Mouse (Mus musculus): ENCODE measurements around the gene Etfdh. TPM values are rescaled to one million over a fixed set of nuclear protein-coding genes. Genes with fewer than 3 reads are reported as not detected.

Etfdh gene
- polyA plus RNA-seq, 1 experiment, result 28.4 TPM

DNA sequence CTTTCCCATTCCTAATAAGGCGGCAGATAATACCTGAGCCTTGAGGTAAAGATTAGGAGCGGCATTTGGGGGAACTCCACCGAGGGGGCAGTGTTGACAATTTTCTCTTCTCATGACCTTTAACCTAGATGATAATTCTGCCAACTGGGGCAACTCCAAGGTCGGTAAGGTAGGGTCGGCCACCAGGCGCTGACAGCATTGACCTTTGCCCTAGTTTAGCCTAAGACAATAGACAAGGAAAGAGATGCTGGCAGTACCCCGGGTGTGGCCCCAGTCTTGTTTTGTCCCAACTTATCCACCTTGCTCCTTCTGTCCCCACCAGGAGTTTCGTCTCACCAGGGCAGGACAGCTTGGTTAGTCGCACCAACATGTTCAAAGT lies 1.1 kb downstream of the Etfdh start:
- TF ChIP-seq POLR2A (IDR thresholded peaks at IDR 0.05; ENCODE audit: borderline replicate concordance, low read depth, low read length), result no peak
- no peak for TF ChIP-seq CTCF (IDR thresholded peaks at IDR 0.05; ENCODE audit: low read depth, low read length)
- peak overlapping the region; percentile 85 for H3K4me3 ChIP-seq (ENCODE audit: insufficient read depth, low read length)
- peak overlapping the region; percentile 37 for H3K27ac ChIP-seq (ENCODE audit: insufficient read depth, low read depth, low read length)
- H3K4me1 ChIP-seq (ENCODE audit: control insufficient read depth, insufficient read depth, low read length), result peaks cover 4% of the 10 kb centered on the region; the same call in 1 of the 2 replicates

DNA sequence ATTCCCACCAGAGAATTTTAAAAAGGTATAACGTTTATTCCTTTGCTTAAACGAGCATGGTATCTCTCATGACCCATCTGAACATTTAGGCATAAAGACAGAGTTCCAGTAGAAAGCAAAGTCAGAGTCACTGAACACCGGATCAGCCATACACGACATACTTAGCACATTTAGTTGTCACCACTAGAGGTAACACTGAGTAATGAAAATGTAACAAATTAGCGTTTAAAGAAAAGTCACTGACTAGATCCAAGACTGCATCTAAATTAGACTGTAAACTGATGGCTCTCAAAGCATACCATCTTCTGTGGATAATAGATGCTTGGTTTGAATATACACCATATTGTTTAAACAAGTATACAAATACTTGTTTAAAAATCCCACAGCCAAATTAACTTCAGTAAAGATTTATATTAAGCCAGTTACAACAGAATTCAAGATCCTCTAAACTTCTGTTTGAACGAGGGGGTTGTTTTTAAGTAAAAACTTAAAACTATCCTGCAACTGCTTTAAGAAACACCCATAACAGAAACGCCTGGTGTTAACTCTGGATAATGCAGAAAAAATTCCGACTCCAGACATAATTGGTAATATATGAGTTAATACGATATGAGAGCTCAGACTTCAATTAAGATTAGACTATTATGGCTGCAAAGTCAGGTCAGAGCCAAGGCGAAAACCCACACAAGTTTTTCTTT lies 1.7 kb downstream of the Etfdh start:
- H3K4me1 ChIP-seq (ENCODE audit: control insufficient read depth, insufficient read depth, low read length), result peaks cover 4% of the 10 kb centered on the region; the same call in 1 of the 2 replicates
- peak overlapping the region; percentile 85 for H3K4me3 ChIP-seq (ENCODE audit: insufficient read depth, low read length)
- TF ChIP-seq POLR2A (IDR thresholded peaks at IDR 0.05; ENCODE audit: borderline replicate concordance, low read depth, low read length), result no peak
- no peak for TF ChIP-seq CTCF (IDR thresholded peaks at IDR 0.05; ENCODE audit: low read depth, low read length)
- H3K27ac ChIP-seq (ENCODE audit: insufficient read depth, low read depth, low read length), result peak overlapping the region; percentile 37; the same call in 1 of the 2 replicates

DNA sequence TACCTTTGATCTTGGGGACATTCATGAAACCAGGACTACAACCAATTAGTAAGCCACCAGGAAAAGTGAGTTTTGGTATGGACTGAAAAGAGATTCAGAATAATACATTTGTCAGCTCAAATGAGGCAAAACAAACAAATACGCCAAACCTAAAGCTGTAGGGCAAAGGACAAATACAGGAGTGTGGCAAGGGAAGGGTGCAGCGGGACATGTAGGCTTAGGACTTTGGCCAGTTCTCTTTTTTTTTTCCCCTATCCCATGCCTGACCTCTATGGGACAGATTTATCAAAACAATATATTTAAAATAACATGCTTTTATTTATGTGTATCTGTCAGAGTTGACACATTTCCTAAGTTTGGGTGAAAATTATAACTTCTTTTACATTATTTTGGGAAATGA lies 19.4 kb downstream of the Etfdh start:
- Histone ChIP-seq H3K27ac (ENCODE audit: insufficient read depth, low read depth, low read length) (no peak overlapping the region), H3K4me3 (ENCODE audit: insufficient read depth, low read length) (no peak overlapping the region), H3K4me1 (ENCODE audit: control insufficient read depth, insufficient read depth, low read length) (no peaks in the 10 kb centered on the region)
- TF ChIP-seq CTCF (IDR thresholded peaks at IDR 0.05; ENCODE audit: low read depth, low read length), result no peak

DNA sequence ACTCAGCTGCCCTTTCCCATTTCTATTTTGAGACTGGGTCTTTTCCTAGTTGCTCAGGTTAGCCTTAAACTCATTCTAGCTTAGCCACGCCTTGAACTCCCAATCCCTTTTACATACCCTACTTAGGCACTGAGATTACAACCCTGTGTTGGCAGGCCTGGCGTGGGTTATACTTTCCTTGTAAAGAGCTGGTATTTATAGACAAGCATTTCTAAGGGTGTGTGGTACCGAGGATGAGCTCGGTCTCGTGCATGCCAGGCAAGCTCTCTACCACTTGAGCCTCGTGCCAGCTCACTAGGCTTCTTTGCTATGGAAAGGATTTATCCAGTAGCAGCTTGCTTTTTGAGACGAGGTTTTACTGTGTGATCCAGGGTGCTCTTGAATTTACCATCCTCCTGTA lies 33.8 kb downstream of the Etfdh start:
- H3K4me3 ChIP-seq (ENCODE audit: insufficient read depth, low read length), result no peak overlapping the region
- H3K27ac ChIP-seq (ENCODE audit: insufficient read depth, low read depth, low read length), result no peak overlapping the region
- TF ChIP-seq CTCF (IDR thresholded peaks at IDR 0.05; ENCODE audit: low read depth, low read length) (no peak), POLR2A (IDR thresholded peaks at IDR 0.05; ENCODE audit: borderline replicate concordance, low read depth, low read length) (no peak)
- peaks cover 3% of the 10 kb centered on the region for H3K4me1 ChIP-seq (ENCODE audit: control insufficient read depth, insufficient read depth, low read length)

DNA sequence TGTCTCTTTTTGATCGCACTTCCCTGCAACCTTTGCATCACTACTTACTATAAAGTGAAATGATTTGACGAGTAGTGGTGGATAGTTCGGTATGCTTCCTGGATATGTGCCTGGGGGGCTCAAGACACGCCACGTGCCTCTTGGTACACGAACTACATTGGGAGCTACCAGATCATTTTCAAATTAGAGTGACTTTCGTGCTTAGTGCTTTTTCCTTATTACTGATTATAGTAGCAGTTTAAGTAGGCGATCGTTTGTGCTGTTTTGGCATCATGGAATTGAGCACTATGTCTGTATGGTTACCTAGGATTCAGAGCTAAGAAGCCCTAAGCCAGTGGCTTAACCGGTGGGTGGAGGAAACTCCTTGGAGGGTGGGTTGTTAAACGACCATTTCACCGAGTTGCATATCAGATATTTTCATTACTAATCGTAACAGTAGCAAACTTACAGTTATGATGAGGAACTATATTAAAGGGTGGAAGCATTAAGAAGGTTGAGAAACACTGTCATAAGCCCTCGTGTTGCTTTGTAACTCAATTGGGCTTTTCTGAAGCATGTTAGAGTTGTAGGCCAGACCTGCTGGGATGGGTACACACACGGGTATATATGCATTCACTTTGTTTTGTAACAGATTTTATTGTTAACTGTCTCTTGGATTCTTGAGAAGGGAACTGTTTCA lies 37.4 kb downstream of the Etfdh start:
- H3K4me3 ChIP-seq (ENCODE audit: insufficient read depth, low read length), result peak overlapping the region; percentile 84
- no peak for TF ChIP-seq POLR2A (IDR thresholded peaks at IDR 0.05; ENCODE audit: borderline replicate concordance, low read depth, low read length)
- H3K4me1 ChIP-seq (ENCODE audit: control insufficient read depth, insufficient read depth, low read length), result peaks cover 5% of the 10 kb centered on the region
- peak overlapping the region; percentile 68 for H3K27ac ChIP-seq (ENCODE audit: insufficient read depth, low read depth, low read length)

DNA sequence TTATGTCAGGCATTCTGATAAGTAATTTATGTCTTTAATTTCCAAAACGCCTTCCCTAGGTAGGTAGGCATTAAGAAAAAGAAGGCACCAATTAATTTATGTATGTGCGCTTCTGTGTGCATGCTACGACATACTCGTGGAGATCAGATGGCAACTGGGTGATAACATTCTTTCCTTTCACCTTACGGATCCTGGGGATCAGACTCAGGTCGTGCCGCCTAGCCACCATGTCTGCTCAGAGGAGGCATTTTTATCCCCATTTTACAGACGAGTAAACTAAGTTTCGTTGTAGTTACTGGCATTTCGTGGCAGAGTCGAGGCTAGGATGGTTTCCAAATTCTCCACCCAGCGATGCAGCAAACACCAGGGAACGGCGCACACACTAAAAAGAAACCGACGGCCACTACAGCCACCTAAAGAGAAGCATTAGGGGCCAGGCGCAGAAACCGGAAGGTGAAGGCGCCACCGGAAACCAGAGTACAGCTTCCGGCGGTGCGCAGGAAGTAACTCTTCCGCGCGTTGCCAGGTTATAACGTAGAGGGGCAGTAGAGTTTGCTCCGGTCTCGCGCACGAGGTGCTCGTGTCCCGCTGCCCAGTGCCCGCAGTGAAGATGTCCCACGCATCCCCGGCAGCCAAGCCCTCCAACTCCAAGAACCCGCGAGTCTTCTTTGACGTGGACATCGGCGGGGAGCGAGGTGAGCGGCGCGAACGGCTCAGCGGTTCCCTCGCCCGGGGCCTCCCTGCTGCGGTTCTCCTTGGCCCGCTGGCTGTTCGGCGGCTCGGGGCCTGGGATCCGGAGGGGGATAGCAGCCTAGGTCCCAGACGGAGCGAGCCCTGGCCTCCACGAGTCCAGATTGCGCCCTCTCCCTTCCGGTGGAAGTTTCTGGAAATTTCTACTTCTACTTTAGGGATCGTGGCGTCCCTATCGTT lies 38.2 kb downstream of the Etfdh start, which contains the start of gene Ppid:
TSS of gene Ppid (plus strand) at position 480 of the 930 bp plus-strand sequence.
- TF ChIP-seq CTCF (IDR thresholded peaks at IDR 0.05; ENCODE audit: low read depth, low read length) (no peak), POLR2A (IDR thresholded peaks at IDR 0.05; ENCODE audit: borderline replicate concordance, low read depth, low read length) (no peak; the same call in 1 of the 2 replicates)
- peak within 1 kb of the TSS; percentile 84 for H3K4me3 ChIP-seq (ENCODE audit: insufficient read depth, low read length)
- H3K4me1 ChIP-seq (ENCODE audit: control insufficient read depth, insufficient read depth, low read length), result peaks cover 5% of the 10 kb centered on the region
- peak within 1 kb of the TSS; percentile 68 for H3K27ac ChIP-seq (ENCODE audit: insufficient read depth, low read depth, low read length)

DNA sequence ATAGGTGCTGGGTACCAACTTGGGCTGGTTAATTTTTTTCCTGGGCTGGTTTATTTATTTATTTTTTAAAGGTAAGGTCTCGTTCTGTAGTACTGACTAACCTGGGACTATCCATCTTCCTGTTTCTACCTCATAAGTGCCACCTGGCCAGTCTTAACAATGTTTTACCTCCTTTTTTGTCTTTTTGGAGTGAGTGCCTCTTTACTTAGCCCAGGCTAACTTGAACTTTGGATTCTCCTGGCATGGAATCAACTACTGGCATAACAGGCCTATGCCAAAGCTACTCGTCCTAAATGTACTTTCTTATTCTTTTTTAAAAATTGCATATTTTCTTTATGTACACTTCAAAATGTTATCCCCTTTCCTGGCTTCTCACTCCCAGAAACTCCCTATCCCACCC lies 39.6 kb downstream of the Etfdh start:
- TF ChIP-seq POLR2A (IDR thresholded peaks at IDR 0.05; ENCODE audit: borderline replicate concordance, low read depth, low read length), result no peak
- TF ChIP-seq CTCF (IDR thresholded peaks at IDR 0.05; ENCODE audit: low read depth, low read length), result no peak
- peaks cover 5% of the 10 kb centered on the region for H3K4me1 ChIP-seq (ENCODE audit: control insufficient read depth, insufficient read depth, low read length)
- no peak overlapping the region for H3K4me3 ChIP-seq (ENCODE audit: insufficient read depth, low read length)
- no peak overlapping the region for H3K27ac ChIP-seq (ENCODE audit: insufficient read depth, low read depth, low read length)

DNA sequence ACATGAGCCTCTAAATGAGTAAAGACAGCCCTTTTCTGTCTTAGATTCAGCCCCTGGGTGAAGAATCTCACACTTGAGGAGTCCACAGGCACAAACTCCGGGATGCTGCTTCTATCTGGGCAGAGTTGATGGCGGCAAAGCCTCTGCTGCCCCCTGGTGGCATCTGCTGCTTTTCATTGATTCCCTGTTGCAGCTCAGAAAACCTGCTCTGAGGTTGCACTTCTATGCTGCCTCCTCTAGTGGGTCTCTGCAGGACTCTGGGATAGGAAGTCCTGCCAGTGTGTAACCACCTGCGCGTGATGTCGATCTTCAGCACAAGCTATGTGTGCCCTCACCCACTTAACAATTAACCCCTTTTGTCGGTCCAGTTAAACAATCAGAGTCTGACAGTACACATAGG lies 42.5 kb downstream of the Etfdh start:
- H3K4me1 ChIP-seq (ENCODE audit: control insufficient read depth, insufficient read depth, low read length), result peaks cover 5% of the 10 kb centered on the region
- no peak overlapping the region for H3K4me3 ChIP-seq (ENCODE audit: insufficient read depth, low read length)
- TF ChIP-seq POLR2A (IDR thresholded peaks at IDR 0.05; ENCODE audit: borderline replicate concordance, low read depth, low read length) (no peak), CTCF (IDR thresholded peaks at IDR 0.05; ENCODE audit: low read depth, low read length) (peak; percentile 87)
- H3K27ac ChIP-seq (ENCODE audit: insufficient read depth, low read depth, low read length), result no peak overlapping the region

DNA sequence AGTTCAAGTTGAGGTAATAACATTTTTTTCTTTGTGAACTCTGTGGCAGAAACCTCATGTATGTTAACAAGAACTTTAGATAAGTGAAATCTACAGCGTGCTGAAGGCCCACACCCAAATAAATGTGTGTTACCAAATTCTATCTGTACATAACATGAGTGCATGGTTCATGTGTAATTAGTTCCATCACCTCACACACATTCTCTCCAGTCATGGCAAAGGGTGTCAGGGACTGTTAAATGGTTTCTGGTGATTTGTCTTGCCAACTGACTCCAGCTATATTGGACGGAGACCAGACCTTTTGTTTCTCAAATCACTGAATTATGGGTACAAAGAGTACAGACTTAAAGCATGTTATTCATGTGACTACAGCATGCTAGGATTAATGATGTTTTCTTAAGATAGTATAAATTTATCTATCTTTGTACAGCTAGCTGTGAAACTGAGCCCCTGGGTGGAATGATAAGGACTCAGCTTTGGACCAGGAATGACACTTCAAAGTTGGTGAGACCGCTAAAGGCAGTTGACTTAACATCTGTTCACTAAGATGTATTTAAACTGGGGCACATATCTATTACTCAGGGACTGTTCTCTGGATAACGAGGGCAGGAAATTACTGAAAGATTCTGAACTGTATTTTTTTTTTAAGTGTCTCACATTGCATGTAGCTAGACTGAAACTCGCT lies 49.3 kb downstream of the Etfdh start:
- TF ChIP-seq CTCF (IDR thresholded peaks at IDR 0.05; ENCODE audit: low read depth, low read length) (no peak), POLR2A (IDR thresholded peaks at IDR 0.05; ENCODE audit: borderline replicate concordance, low read depth, low read length) (no peak)
- Histone ChIP-seq H3K27ac (ENCODE audit: insufficient read depth, low read depth, low read length) (no peak overlapping the region), H3K4me3 (ENCODE audit: insufficient read depth, low read length) (no peak overlapping the region), H3K4me1 (ENCODE audit: control insufficient read depth, insufficient read depth, low read length) (peaks cover 3% of the 10 kb centered on the region)
